Mouse (Mus musculus) embryonic facial prominence, embryonic 14.5 days (tissue): Measurements from ENCODE around the gene Slc38a6. TPM values are rescaled to one million over a fixed set of nuclear protein-coding genes. Genes with fewer than 3 reads are reported as not detected.

Experiments
- ATAC-seq: fragments of 200-750 bp; cut with Nextera tagmentation; 2 replicates; pipeline ENCODE4 v1.8.0; 2017; ENCODE audit warnings: low read depth, moderate number of reproducible peaks, moderate TSS enrichment
- DNase-seq: peaks from one replicate; pipeline ENCODE4 v3.0.0-alpha.2; 2015; ENCODE audit warnings: low spot score
- H3K27ac ChIP-seq: fragments of 300-500 bp; sonication (generic); replicated peaks from 2 replicates; pipeline ENCODE4 v1.5.1; 2014; ENCODE audit warnings: low read depth, mild to moderate bottlenecking, low read length, moderate library complexity
- H3K27me3 ChIP-seq: fragments of 300-500 bp; sonication (generic); replicated peaks from 2 replicates; pipeline ENCODE4 v1.6.1; 2014; ENCODE audit warnings: low read length; ENCODE audit not compliant: control insufficient read depth, insufficient read depth
- H3K36me3 ChIP-seq: fragments of 300-500 bp; sonication (generic); 2 replicates; pipeline ENCODE4 v1.6.1; 2014; ENCODE audit warnings: low read length, mixed read lengths; ENCODE audit not compliant: control insufficient read depth, insufficient read depth
- H3K4me1 ChIP-seq: fragments of 300-500 bp; sonication (generic); 2 replicates; pipeline ENCODE4 v1.6.1; 2014; ENCODE audit warnings: antibody characterized with exemption, low read length; ENCODE audit not compliant: control insufficient read depth, insufficient read depth
- H3K4me2 ChIP-seq: fragments of 300-500 bp; sonication (generic); 2 replicates; pipeline ENCODE4 v1.6.1; 2014; ENCODE audit warnings: low read depth, mild to moderate bottlenecking, low read length, moderate library complexity, mixed read lengths
- H3K4me3 ChIP-seq: fragments of 300-500 bp; sonication (generic); 2 replicates; pipeline ENCODE4 v1.5.1; 2014; ENCODE audit warnings: low read depth, mild to moderate bottlenecking, low read length
- H3K9ac ChIP-seq: fragments of 300-500 bp; sonication (generic); 2 replicates; pipeline ENCODE4 v1.6.1; 2014; ENCODE audit warnings: low read depth, mild to moderate bottlenecking, low read length, moderate library complexity, mixed read lengths
- H3K9me3 ChIP-seq: fragments of 300-500 bp; sonication (generic); 2 replicates; pipeline ENCODE4 v1.6.1; 2016; ENCODE audit warnings: low read length; ENCODE audit not compliant: control insufficient read depth
- WGBS: fragments of 180-500 bp; shearing (Covaris S2); extraction: QIAGEN DNeasy Blood & Tissue Kit; methylation state at CpG from one replicate; pipeline ENCODE4 v1.1.7; 2014; 5-methylcytosine and 5-hydroxymethylcytosine counted together
- polyA plus RNA-seq: library from polyadenylated mRNA; unstranded; fragments of >200 nt; fragmentation: Nextera tagmentation; extraction: Ambion mirVana; gene quantifications from 2 replicates; pipeline ENCODE4 v1.2.1, GENCODE M21; 2014

Gene Slc38a6
- polyA plus RNA-seq, 1 experiment from 2014 or later: 13.4 TPM

- DNase-seq (no peak), ATAC-seq (no peak)
- Histone ChIP-seq H3K4me2 (no peak overlapping the region), H3K27me3 (no peaks in the 10 kb centered on the region), H3K9me3 (no peaks in the 10 kb centered on the region), H3K4me1 (0 out of 2 replicates have a peak, but pooled peaks cover 2% of the 10 kb centered on the region), H3K9ac (no peak overlapping the region), H3K36me3 (0 out of 2 replicates have a peak, but pooled peaks cover 4% of the 10 kb centered on the region), H3K27ac (no peak overlapping the region), H3K4me3 (no peak overlapping the region)
- 59% methylated on average over 1 of the region's 1 CpGs for WGBS
Measured at GRCm38 (mm10) chr12:73268497-73268896, 18.1 kb upstream of the Slc38a6 start.

- no peak for DNase-seq
- Histone ChIP-seq H3K4me1 (0 out of 2 replicates have a peak, but pooled peaks cover 2% of the 10 kb centered on the region), H3K36me3 (peaks cover 8% of the 10 kb centered on the region; the same call in 1 of the 2 replicates), H3K9ac (no peak overlapping the region), H3K4me3 (no peak overlapping the region), H3K27me3 (no peaks in the 10 kb centered on the region), H3K4me2 (no peak overlapping the region), H3K9me3 (no peaks in the 10 kb centered on the region), H3K27ac (no peak overlapping the region)
- ATAC-seq: no peak
- 73% methylated on average over 3 of the region's 3 CpGs for WGBS
Measured at GRCm38 (mm10) chr12:73269531-73269930, 17.0 kb upstream of the Slc38a6 start.

GRCm38 (mm10) chr12:73269933-73270332 lies 16.6 kb upstream of the Slc38a6 start:
- Histone ChIP-seq H3K27me3 (no peaks in the 10 kb centered on the region), H3K27ac (no peak overlapping the region), H3K4me2 (no peak overlapping the region), H3K4me1 (0 out of 2 replicates have a peak, but pooled peaks cover 2% of the 10 kb centered on the region), H3K9ac (no peak overlapping the region), H3K4me3 (no peak overlapping the region), H3K9me3 (no peaks in the 10 kb centered on the region), H3K36me3 (peaks cover 12% of the 10 kb centered on the region)
- WGBS: 60% methylated on average over 4 of the region's 4 CpGs
- DNase-seq (peak; percentile 46), ATAC-seq (no peak)

- WGBS: 96% methylated on average over 3 of the region's 3 CpGs
- Histone ChIP-seq H3K4me1 (no peaks in the 10 kb centered on the region), H3K9me3 (peaks cover 6% of the 10 kb centered on the region; the same call in 1 of the 2 replicates), H3K9ac (no peak overlapping the region), H3K36me3 (peaks cover 47% of the 10 kb centered on the region), H3K27me3 (no peaks in the 10 kb centered on the region), H3K4me3 (no peak overlapping the region), H3K4me2 (no peak overlapping the region), H3K27ac (no peak overlapping the region)
- ATAC-seq (no peak), DNase-seq (no peak)
Measured at GRCm38 (mm10) chr12:73274921-73275320, 11.7 kb upstream of the Slc38a6 start.

- Histone ChIP-seq H3K9me3 (no peaks in the 10 kb centered on the region), H3K27ac (no peak overlapping the region), H3K4me3 (peak overlapping the region; percentile 72; the same call in 1 of the 2 replicates), H3K4me2 (peak overlapping the region; percentile 65), H3K9ac (peak overlapping the region; percentile 79), H3K27me3 (no peaks in the 10 kb centered on the region), H3K36me3 (peaks cover 16% of the 10 kb centered on the region), H3K4me1 (peaks cover 18% of the 10 kb centered on the region; the same call in 1 of the 2 replicates)
- 58% methylated on average over 8 of the region's 8 CpGs for WGBS
- ATAC-seq (no peak), DNase-seq (no peak)
Measured at GRCm38 (mm10) chr12:73287609-73288008, 1.0 kb downstream of the Slc38a6 start.

GRCm38 (mm10) chr12:73288626-73289025 lies 2.0 kb downstream of the Slc38a6 start:
- Histone ChIP-seq H3K9me3 (no peaks in the 10 kb centered on the region), H3K9ac (no peak overlapping the region), H3K4me2 (no peak overlapping the region), H3K4me3 (no peak overlapping the region), H3K27ac (no peak overlapping the region), H3K36me3 (peaks cover 19% of the 10 kb centered on the region), H3K27me3 (no peaks in the 10 kb centered on the region), H3K4me1 (peaks cover 18% of the 10 kb centered on the region; the same call in 1 of the 2 replicates)
- no peak for DNase-seq
- no peak for ATAC-seq
- 89% methylated on average over 3 of the region's 3 CpGs for WGBS

GRCm38 (mm10) chr12:73294884-73295283 lies 8.3 kb downstream of the Slc38a6 start:
- Histone ChIP-seq H3K36me3 (peaks cover 21% of the 10 kb centered on the region), H3K9ac (no peak overlapping the region), H3K9me3 (no peaks in the 10 kb centered on the region), H3K4me3 (no peak overlapping the region), H3K4me2 (no peak overlapping the region), H3K27ac (no peak overlapping the region), H3K4me1 (peaks cover 7% of the 10 kb centered on the region; the same call in 1 of the 2 replicates), H3K27me3 (no peaks in the 10 kb centered on the region)
- ATAC-seq: no peak
- peak; percentile 11 for DNase-seq

- H3K27ac ChIP-seq: no peak overlapping the region; the same call in 1 of the 2 replicates
- peaks cover 7% of the 10 kb centered on the region; the same call in 1 of the 2 replicates for H3K4me1 ChIP-seq
- no peaks in the 10 kb centered on the region for H3K27me3 ChIP-seq
- DNase-seq: peak; percentile 65
- 69% methylated on average over 11 of the region's 11 CpGs for WGBS
- no peak overlapping the region for H3K4me2 ChIP-seq
- ATAC-seq: no peak
- no peaks in the 10 kb centered on the region for H3K9me3 ChIP-seq
- H3K4me3 ChIP-seq: no peak overlapping the region
- no peak overlapping the region for H3K9ac ChIP-seq
- H3K36me3 ChIP-seq: peaks cover 21% of the 10 kb centered on the region
Measured at GRCm38 (mm10) chr12:73295505-73296140, 9.0 kb downstream of the Slc38a6 start.

- ATAC-seq: no peak
- 92% methylated on average over 5 of the region's 5 CpGs for WGBS
Measured at GRCm38 (mm10) chr12:73298621-73299020, 12.0 kb downstream of the Slc38a6 start.

More at GRCm38 (mm10) chr12:73298621-73299020, 12.0 kb downstream of the Slc38a6 start:
- no peaks in the 10 kb centered on the region for H3K9me3 ChIP-seq
- no peak overlapping the region for H3K4me2 ChIP-seq
- H3K9ac ChIP-seq: no peak overlapping the region
- H3K36me3 ChIP-seq: peaks cover 9% of the 10 kb centered on the region; the same call in 1 of the 2 replicates
- H3K4me3 ChIP-seq: no peak overlapping the region
- no peak for DNase-seq
- peaks cover 7% of the 10 kb centered on the region; the same call in 1 of the 2 replicates for H3K4me1 ChIP-seq
- H3K27ac ChIP-seq: no peak overlapping the region
- no peaks in the 10 kb centered on the region for H3K27me3 ChIP-seq
